Comparison of ENCODE assay signal across 23 mouse cellular contexts in the genomic region with DNA sequence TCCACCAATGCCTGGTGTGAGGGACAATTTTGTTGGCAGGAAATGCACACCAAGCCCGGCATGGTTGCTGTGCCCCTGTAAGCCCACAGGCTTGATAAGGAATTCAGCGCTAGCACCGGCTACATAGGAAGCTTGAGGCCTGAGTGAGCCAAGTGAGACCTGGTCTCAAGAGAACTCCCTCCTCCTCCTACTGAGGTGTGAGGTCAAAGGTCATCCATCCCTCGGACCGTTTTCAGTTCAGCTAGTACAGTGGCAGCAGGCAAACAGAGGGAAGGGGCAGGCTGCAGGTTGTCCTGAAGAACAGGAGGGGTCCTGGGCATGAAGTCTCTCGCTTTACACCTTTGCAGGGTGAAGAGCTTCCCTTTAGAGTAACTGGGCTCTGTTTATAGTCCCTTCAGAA. TPM values are rescaled to one million over a fixed set of nuclear protein-coding genes. Genes with fewer than 3 reads are reported as not detected.
DNase-seq lines count a peak whose midpoint lies in the region; TF ChIP-seq lines count a peak whose summit lies in the region.
"Had no signal": no experiment of that assay in that cellular context is flagged by ENCODE, and none has a peak within 500 bp of the region (broad histone marks: within the 10 kb centered on the region; RNA-seq: fewer than 3 reads in every experiment).

No protein-coding gene starts in this region.

- no peaks in the 10 kb centered on the region for H3K27me3 ChIP-seq in testis, adult 2 months (ENCODE audit: control insufficient read depth, insufficient read depth, low read length)
- H3K27me3 ChIP-seq: Patski had no signal

- no peaks in the 10 kb centered on the region for H3K36me3 ChIP-seq in testis, adult 2 months (ENCODE audit: control insufficient read depth, insufficient read depth, low read length)
- H3K36me3 ChIP-seq: forebrain, embryonic 10.5 days; hindbrain, embryonic 12.5 days; hindbrain, embryonic 15.5 days had no signal

- peak overlapping the region; percentile 1; the same call in 1 of the 2 replicates for H3K4me3 ChIP-seq in testis, adult 2 months (ENCODE audit: control insufficient read depth, low read depth, low read length)
- H3K4me3 ChIP-seq: forebrain, embryonic 10.5 days; gastrocnemius, adult 2 months; hindbrain, embryonic 12.5 days; hindbrain, embryonic 15.5 days had no signal

- H3K27ac ChIP-seq in testis, adult 2 months (ENCODE audit: control insufficient read depth, insufficient read depth, low read depth, low read length), result no peak overlapping the region
- H3K27ac ChIP-seq: forebrain, embryonic 10.5 days; gastrocnemius, adult 2 months; hindbrain, embryonic 12.5 days; hindbrain, embryonic 15.5 days had no signal

- DNase-seq in testis, postnatal 14 days (ENCODE audit: low spot score), result no peak
- peak; percentile 71 for DNase-seq in ES-CJ7 (ENCODE audit: low read depth, low spot score)
- peak; percentile 36 for DNase-seq in yolk sac, embryonic 10.5 days (ENCODE audit: low spot score)
- no peak for DNase-seq in adrenal gland, adult 8-10 months
- DNase-seq in ovary, postnatal 36 days (ENCODE audit: low spot score), result no peak
- DNase-seq: adrenal gland, adult 2 months; adrenal gland, postnatal 25 days; cerebellum, adult 11-12 months; cerebellum, adult 8-10 months; forebrain, postnatal 0 days; gastrocnemius, adult 2 months; gastrocnemius, postnatal 14 days; heart, adult 11 months had no signal

- no peak for TF ChIP-seq CTCF in testis, adult 2 months (IDR thresholded peaks at IDR 0.05; ENCODE audit: control insufficient read depth, insufficient read depth, insufficient replicate concordance, low read depth, low read length)

- H3K4me1 ChIP-seq in testis, adult 2 months (ENCODE audit: control insufficient read depth, insufficient read depth, low read length), result peaks cover 11% of the 10 kb centered on the region

- TF ChIP-seq POLR2A in testis, adult 2 months (IDR thresholded peaks at IDR 0.05; ENCODE audit: control insufficient read depth, low read depth, low read length), result no peak

RNA-seq across cellular contexts. Expression of a gene that starts 16.6 kb away (rescaled TPM):
- polyA plus RNA-seq in testis, adult 2 months (2012; rRNA removed), result 10.4 and 10.9 TPM in 2 replicates
- 10 to 100 TPM in 1 of 4 experiments, 1 to 10 TPM in 3; 5.6 to 10.8 (median 7.9) TPM for total RNA-seq in adrenal gland, adult 8-10 months (2022)
- total RNA-seq: hematopoietic stem cell, adult 5-6 weeks had no signal

RNA-seq across cellular contexts. Expression of a gene that starts 37.0 kb away (rescaled TPM):
- polyA plus RNA-seq in testis, adult 2 months (2012; rRNA removed), result 0.57 and 0.59 TPM in 2 replicates
- total RNA-seq in adrenal gland, adult 8-10 months (2022), result 1 to 10 TPM in 1 of 4 experiments, not detected in 3; 1.4 TPM
- total RNA-seq: adrenal gland, adult 2 months; adrenal gland, postnatal 25 days; gastrocnemius, adult 2 months; gastrocnemius, postnatal 14 days; gastrocnemius, postnatal 4 days; heart, adult 8-10 months; heart, postnatal 25 days; hematopoietic stem cell, adult 5-6 weeks had no signal
- polyA plus RNA-seq: CD4-positive, CD25-positive, alpha-beta regulatory T cell, adult 4 months had no signal

RNA-seq across cellular contexts. Expression of a gene that starts 37.2 kb away (rescaled TPM):
- 803 and 957 TPM in 2 replicates for polyA plus RNA-seq in testis, adult 2 months (2012; rRNA removed)
- total RNA-seq in adrenal gland, adult 8-10 months (2022), result 1,000 to 10,000 TPM in 3 of 4 experiments, 100 to 1,000 TPM in 1; 952 to 1,243 (median 1,190) TPM

RNA-seq across cellular contexts. Expression of a gene that starts 37.5 kb away (rescaled TPM):
- 29.4 and 38.1 TPM in 2 replicates for polyA plus RNA-seq in testis, adult 2 months (2012; rRNA removed)
- total RNA-seq in adrenal gland, adult 8-10 months (2022), result 100 to 1,000 TPM in 2 of 4 experiments, 10 to 100 TPM in 2; 80.9 to 130 (median 112) TPM

RNA-seq across cellular contexts. Expression of a gene that starts 41.7 kb away (rescaled TPM):
- 26.9 and 32.1 TPM in 2 replicates for polyA plus RNA-seq in testis, adult 2 months (2012; rRNA removed)
- 1 to 10 TPM; 5.2 to 10.0 (median 6.5) TPM for total RNA-seq in adrenal gland, adult 8-10 months (2022)

Comparison
In these comparisons a context has a peak if more than half of its experiments do, and no peak if none do; other contexts are left out.
1. DNase-seq: peak in ES-CJ7 (single experiment) and yolk sac, embryonic 10.5 days (single experiment); none in testis, postnatal 14 days (single experiment), adrenal gland, adult 8-10 months (single experiment) and ovary, postnatal 36 days (single experiment).